Comparison of ENCODE assay signal across 9 mouse cellular contexts in the genomic region with DNA sequence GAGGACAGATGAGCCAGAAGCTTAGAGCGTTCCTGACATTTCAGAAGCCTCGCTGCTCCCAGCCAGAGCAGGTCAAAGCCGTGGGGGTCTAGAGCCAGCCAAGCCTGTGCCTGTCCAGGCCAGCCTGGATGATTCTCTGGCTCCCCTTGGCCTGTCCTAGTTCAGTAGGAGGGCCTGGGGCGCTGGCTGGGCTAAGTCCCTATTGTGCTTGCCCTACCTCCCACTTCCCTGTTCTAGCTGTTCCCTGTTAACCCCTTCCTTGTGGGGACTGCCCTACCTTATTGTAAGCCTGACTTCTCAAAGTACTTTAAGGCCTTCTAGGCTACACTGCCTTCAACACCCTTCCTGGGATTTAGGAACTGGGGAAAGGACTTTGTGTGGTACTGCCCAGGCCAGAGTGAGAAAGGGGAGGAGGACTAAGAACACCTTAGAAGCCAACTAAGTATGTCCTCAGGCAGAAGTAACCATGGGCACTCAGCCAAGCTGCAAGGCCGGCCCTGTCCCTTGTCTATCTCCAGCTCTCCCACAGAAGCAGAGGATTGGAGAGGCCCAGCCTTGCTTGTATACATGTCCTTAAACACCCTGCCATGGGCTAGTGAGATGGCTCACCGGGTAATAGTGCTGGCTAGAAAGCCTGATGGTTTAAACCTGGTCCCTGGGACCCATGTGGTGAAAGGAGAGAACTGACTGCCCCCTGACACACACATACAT. TPM values are rescaled to one million over a fixed set of nuclear protein-coding genes. Genes with fewer than 3 reads are reported as not detected.
A peak's percentile ranks its signal among the peaks of the same experiment; 100 is the strongest.
DNase-seq lines count a peak whose midpoint lies in the region; ATAC-seq lines count a peak whose summit lies in the region.
"Had no signal": no experiment of that assay in that cellular context is flagged by ENCODE, and none has a peak within 500 bp of the region (broad histone marks: within the 10 kb centered on the region; RNA-seq: fewer than 3 reads in every experiment).

No protein-coding gene starts in this region.

- ATAC-seq in forebrain, embryonic 15.5 days (replicated peaks): peak; percentile 9; the same call in 1 of the 2 replicates
- no peak for ATAC-seq in forebrain, embryonic 14.5 days
- ATAC-seq in intestine, embryonic 16.5 days: peak; percentile 34
- ATAC-seq in stomach, embryonic 15.5 days (ENCODE audit: insufficient read depth, low FRiP score, low read depth): 0 out of 2 replicates have a peak, but pooled peaks have one; percentile 9

- DNase-seq in forebrain, embryonic 14.5 days (ENCODE audit: low spot score): no peak
- DNase-seq in spleen, adult 12 weeks (ENCODE audit: low spot score): peak; percentile 60
- no peak for DNase-seq in spleen, adult 18-20 months
- DNase-seq in left cerebral cortex, postnatal 14 days (ENCODE audit: low spot score in 2 of 2): no peak
- no peak for DNase-seq in embryo, embryonic 11 days

- peaks cover 22% of the 10 kb centered on the region for H3K4me1 ChIP-seq in forebrain, embryonic 15.5 days
- H3K4me1 ChIP-seq in forebrain, embryonic 14.5 days (ENCODE audit: control insufficient read depth, insufficient read depth, low read length): peaks cover 14% of the 10 kb centered on the region
- peaks cover 42% of the 10 kb centered on the region for H3K4me1 ChIP-seq in intestine, embryonic 16.5 days (ENCODE audit: control insufficient read depth, insufficient read depth, low read length)
- peaks cover 37% of the 10 kb centered on the region for H3K4me1 ChIP-seq in stomach, embryonic 15.5 days

- intact Hi-C loops in left cerebral cortex, postnatal 14 days (cut with DNase I): no loop called here

- H3K36me3 ChIP-seq in forebrain, embryonic 15.5 days: peaks cover 18% of the 10 kb centered on the region
- H3K36me3 ChIP-seq in forebrain, embryonic 14.5 days (ENCODE audit: control insufficient read depth, insufficient read depth, low read length): peaks cover 16% of the 10 kb centered on the region; the same call in 1 of the 2 replicates
- peaks cover 9% of the 10 kb centered on the region; the same call in 1 of the 2 replicates for H3K36me3 ChIP-seq in intestine, embryonic 16.5 days (ENCODE audit: control insufficient read depth, insufficient read depth, low read length)
- peaks cover 9% of the 10 kb centered on the region; the same call in 1 of the 2 replicates for H3K36me3 ChIP-seq in stomach, embryonic 15.5 days

- H3K9me3 ChIP-seq in forebrain, embryonic 15.5 days: no peaks in the 10 kb centered on the region
- no peaks in the 10 kb centered on the region for H3K9me3 ChIP-seq in forebrain, embryonic 14.5 days (replicated peaks; ENCODE audit: control insufficient read depth, low read length)
- no peaks in the 10 kb centered on the region for H3K9me3 ChIP-seq in intestine, embryonic 16.5 days (ENCODE audit: control insufficient read depth, low read length)
- no peaks in the 10 kb centered on the region for H3K9me3 ChIP-seq in stomach, embryonic 15.5 days
- H3K9me3 ChIP-seq: midbrain, embryonic 12.5 days had no signal

- H3K9ac ChIP-seq in forebrain, embryonic 15.5 days (replicated peaks): no peak overlapping the region
- H3K9ac ChIP-seq in forebrain, embryonic 14.5 days (ENCODE audit: low read length): no peak overlapping the region
- H3K9ac ChIP-seq in intestine, embryonic 16.5 days (ENCODE audit: low read depth, low read length): peak overlapping the region; percentile 21
- no peak overlapping the region for H3K9ac ChIP-seq in stomach, embryonic 15.5 days
- H3K9ac ChIP-seq: midbrain, embryonic 12.5 days had no signal

- H3K4me3 ChIP-seq in forebrain, embryonic 15.5 days: no peak overlapping the region
- H3K4me3 ChIP-seq in forebrain, embryonic 14.5 days (ENCODE audit: low read depth, low read length): no peak overlapping the region
- H3K4me3 ChIP-seq in intestine, embryonic 16.5 days (ENCODE audit: low read length): no peak overlapping the region
- no peak overlapping the region for H3K4me3 ChIP-seq in stomach, embryonic 15.5 days (replicated peaks)
- H3K4me3 ChIP-seq: midbrain, embryonic 12.5 days had no signal

- H3K27ac ChIP-seq in forebrain, embryonic 15.5 days (replicated peaks): no peak overlapping the region
- no peak overlapping the region for H3K27ac ChIP-seq in forebrain, embryonic 14.5 days (ENCODE audit: low read depth, low read length)
- H3K27ac ChIP-seq in intestine, embryonic 16.5 days (ENCODE audit: low read length): peak overlapping the region; percentile 94
- H3K27ac ChIP-seq in stomach, embryonic 15.5 days: peak overlapping the region; percentile 75

- H3K4me2 ChIP-seq in forebrain, embryonic 15.5 days (replicated peaks): no peak overlapping the region
- no peak overlapping the region for H3K4me2 ChIP-seq in forebrain, embryonic 14.5 days (ENCODE audit: low read length)
- no peak overlapping the region for H3K4me2 ChIP-seq in intestine, embryonic 16.5 days (ENCODE audit: low read depth, low read length)
- H3K4me2 ChIP-seq in stomach, embryonic 15.5 days: no peak overlapping the region
- H3K4me2 ChIP-seq: midbrain, embryonic 12.5 days had no signal

- no peaks in the 10 kb centered on the region for H3K27me3 ChIP-seq in forebrain, embryonic 15.5 days
- H3K27me3 ChIP-seq in forebrain, embryonic 14.5 days (replicated peaks; ENCODE audit: control insufficient read depth, insufficient read depth, low read length): no peaks in the 10 kb centered on the region
- no peaks in the 10 kb centered on the region for H3K27me3 ChIP-seq in intestine, embryonic 16.5 days (replicated peaks; ENCODE audit: control insufficient read depth, insufficient read depth, low read length)
- no peaks in the 10 kb centered on the region for H3K27me3 ChIP-seq in stomach, embryonic 15.5 days (replicated peaks)
- H3K27me3 ChIP-seq: midbrain, embryonic 12.5 days had no signal

- WGBS in forebrain, embryonic 15.5 days: 56% methylated on average over 6 of the region's 6 CpGs
- WGBS in forebrain, embryonic 14.5 days: 58% methylated on average over 6 of the region's 6 CpGs
- WGBS in intestine, embryonic 16.5 days: 51% methylated on average over 6 of the region's 6 CpGs
- WGBS in stomach, embryonic 15.5 days: 46% methylated on average over 6 of the region's 6 CpGs

RNA-seq across cellular contexts. Expression of a gene that starts 22.0 kb away (rescaled TPM):
- 9.7 and 16.5 TPM in 2 replicates for polyA plus RNA-seq in forebrain, embryonic 15.5 days (2015; fragmentation: Nextera tagmentation; extraction: Ambion mirVana)
- 10.2 and 10.6 TPM in 2 replicates for polyA plus RNA-seq in forebrain, embryonic 14.5 days (2014; fragmentation: Nextera tagmentation; extraction: Ambion mirVana)
- polyA plus RNA-seq in intestine, embryonic 16.5 days (2015; fragmentation: Nextera tagmentation; extraction: Ambion mirVana): 3.7 and 4.3 TPM in 2 replicates
- polyA plus RNA-seq in stomach, embryonic 15.5 days (2015; fragmentation: Nextera tagmentation; extraction: Ambion mirVana): 13.0 TPM in 2 replicates
- total RNA-seq in left cerebral cortex, postnatal 14 days (2021): 10 to 100 TPM; 73.1 to 77.7 TPM

Comparison
In these comparisons a context has a peak if more than half of its experiments do, and no peak if none do; other contexts are left out.
1. H3K27ac ChIP-seq: peak in intestine, embryonic 16.5 days (single experiment) and stomach, embryonic 15.5 days (single experiment); none in forebrain, embryonic 15.5 days (single experiment) and forebrain, embryonic 14.5 days (single experiment).